8 mouse cellular contexts compared by ENCODE assay signal in the genomic region with DNA sequence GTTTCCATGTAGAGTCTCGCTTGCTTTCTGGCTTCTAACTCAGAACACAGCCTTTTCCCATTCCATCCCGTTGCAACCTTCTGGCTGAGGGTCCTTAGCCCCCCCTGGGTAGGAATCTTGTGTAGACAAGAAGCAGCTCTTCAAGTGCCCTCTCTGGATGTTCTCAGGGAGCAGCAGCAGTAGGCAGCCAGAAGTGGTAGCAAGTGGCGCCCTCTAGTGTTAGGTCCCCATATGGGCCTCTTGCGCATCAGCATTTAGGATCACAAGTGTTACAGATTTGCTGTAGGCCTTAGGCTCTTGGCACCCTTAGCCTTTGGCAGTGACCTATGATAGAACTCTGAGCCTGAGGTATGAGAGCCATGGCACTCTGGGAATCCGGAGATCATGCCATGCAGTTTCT.
DNase-seq lines count a peak whose midpoint lies in the region; ATAC-seq lines count a peak whose summit lies in the region.

No protein-coding gene starts in this region.

- ATAC-seq in megakaryocyte progenitor cell, adult 5-6 weeks (replicated peaks; ENCODE audit: poor library complexity) = peak; percentile 78

- WGBS in large intestine, adult 2 months = 61% methylated on average over 5 of the region's 5 CpGs

- intact Hi-C loops in heart, postnatal 10 days (cut with DNase I) = loop anchor here (1.0 kb wide), 1 partner anchor 215 kb away; no protein-coding TSS in a partner anchor

- peak; percentile 28 to 55 for DNase-seq in heart, postnatal 10 days
- DNase-seq in heart, adult 9 months (ENCODE audit: low spot score in 2 of 2) = no peak
- DNase-seq in A20 (ENCODE audit: low read depth, low spot score) (peak; percentile 70), adipocyte (ENCODE audit: low spot score) (peak; percentile 75)
- DNase-seq in embryo, embryonic 11.5 days (ENCODE audit: low read depth, low spot score) = peak; percentile 36
- DNase-seq in large intestine, adult 2 months (ENCODE audit: low read depth, low spot score) = peak; percentile 18
- peak; percentile 67 for DNase-seq in thymus, postnatal 14 days

Comparison
In these comparisons a context has a peak if more than half of its experiments do, and no peak if none do; other contexts are left out.
1. DNase-seq: peak in heart, postnatal 10 days (2 of 2), A20 (single experiment), adipocyte (single experiment), embryo, embryonic 11.5 days (single experiment), large intestine, adult 2 months (single experiment) and thymus, postnatal 14 days (single experiment); none in heart, adult 9 months (0 of 2).